Mouse (Mus musculus) neural tube, embryonic 13.5 days (tissue): ENCODE data around the gene Pxylp1. TPM values are rescaled to one million over a fixed set of nuclear protein-coding genes. Genes with fewer than 3 reads are reported as not detected.
"Not testable (repeated sequence)": the region's sequence is repeated elsewhere in the genome, so short reads cannot be mapped to it uniquely, and the experiment has no call there.

ENCODE experiments used
- ATAC-seq: fragments of 200-750 bp; cut with Nextera tagmentation; 2 replicates; pipeline ENCODE4 v1.8.0; 2017; ENCODE audit warnings: low read depth, mild to moderate bottlenecking, moderate TSS enrichment, moderate library complexity
- H3K27ac ChIP-seq: fragments of 300-500 bp; sonication (generic); replicated peaks from 2 replicates; pipeline ENCODE4 v1.5.1; 2015; ENCODE audit warnings: moderate library complexity, mild to moderate bottlenecking, inconsistent platforms
- H3K27me3 ChIP-seq: fragments of 300-500 bp; sonication (generic); 2 replicates; pipeline ENCODE4 v1.6.1; 2015; ENCODE audit warnings: mild to moderate bottlenecking, inconsistent platforms
- H3K36me3 ChIP-seq: fragments of 300-500 bp; sonication (generic); 2 replicates; pipeline ENCODE4 v1.6.1; 2015; ENCODE audit warnings: mild to moderate bottlenecking, inconsistent platforms
- H3K4me1 ChIP-seq: fragments of 300-500 bp; sonication (generic); replicated peaks from 2 replicates; pipeline ENCODE4 v1.6.1; 2015; ENCODE audit warnings: inconsistent platforms
- H3K4me2 ChIP-seq: fragments of 300-500 bp; sonication (generic); 2 replicates; pipeline ENCODE4 v1.6.1; 2015; ENCODE audit warnings: inconsistent platforms, mild to moderate bottlenecking, moderate library complexity
- H3K4me3 ChIP-seq: fragments of 300-500 bp; sonication (generic); 2 replicates; pipeline ENCODE4 v1.5.1; 2015; ENCODE audit warnings: mild to moderate bottlenecking, inconsistent platforms
- H3K9ac ChIP-seq: fragments of 300-500 bp; sonication (generic); 2 replicates; pipeline ENCODE4 v1.6.1; 2015; ENCODE audit warnings: moderate library complexity, mild to moderate bottlenecking, inconsistent platforms
- H3K9me3 ChIP-seq: fragments of 300-500 bp; sonication (generic); 2 replicates; pipeline ENCODE4 v1.6.1; 2016; ENCODE audit warnings: inconsistent platforms
- WGBS: fragments of 180-500 bp; shearing (Covaris S2); methylation state at CpG from one replicate; pipeline ENCODE4 v1.1.7; 2015; 5-methylcytosine and 5-hydroxymethylcytosine counted together
- polyA plus RNA-seq: library from polyadenylated mRNA; unstranded; fragments of >200 nt; fragmentation: Nextera tagmentation; extraction: Ambion mirVana; gene quantifications from 2 replicates; pipeline ENCODE4 v1.2.1, GENCODE M21; 2015

Pxylp1 gene
- 31.5 and 33.4 TPM in 2 replicates for polyA plus RNA-seq

DNA sequence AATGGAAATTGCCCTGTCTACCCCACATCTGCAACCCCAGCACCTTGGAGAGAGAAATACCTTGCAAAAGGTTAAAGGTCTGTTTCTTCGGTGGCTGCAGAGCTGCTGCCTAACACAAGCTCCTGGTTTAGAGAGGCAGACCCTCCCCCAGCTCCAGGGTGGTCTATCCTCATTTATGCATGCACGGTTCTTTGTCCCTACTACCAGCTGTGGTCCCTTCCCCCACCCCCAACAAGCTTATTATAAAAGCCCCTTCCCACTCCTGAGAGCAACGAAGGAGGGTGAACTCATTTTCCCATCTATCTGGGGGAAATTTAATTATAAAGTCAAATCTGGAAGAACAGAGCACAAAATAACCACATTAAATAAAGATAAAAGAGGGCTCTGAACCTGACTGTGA, at the start of gene Pxylp1:
Pxylp1 (minus strand) TSS at position 124 of the 400 bp plus-strand sequence.
- 0 out of 2 replicates have a peak within 1 kb of the TSS, but pooled peaks have one; percentile 12 for H3K9ac ChIP-seq

GRCm38 (mm10) chr9:96938887-96939286, 46.4 kb upstream of the Pxylp1 start:
- peaks cover 22% of the 10 kb centered on the region for H3K4me1 ChIP-seq
- no peak overlapping the region for H3K4me3 ChIP-seq
- peaks cover 28% of the 10 kb centered on the region for H3K36me3 ChIP-seq
- peak; percentile 87 for ATAC-seq
- 0 out of 2 replicates have a peak overlapping the region, but pooled peaks have one; percentile 8 for H3K9ac ChIP-seq
- no peak overlapping the region for H3K4me2 ChIP-seq
- no peaks in the 10 kb centered on the region for H3K9me3 ChIP-seq
- whole genome bisulfite sequencing: 38% methylated on average over 5 of the region's 5 CpGs
- H3K27me3 ChIP-seq: no peaks in the 10 kb centered on the region
- H3K27ac ChIP-seq: peak overlapping the region; percentile 89

More for the DNA sequence above, at the start of gene Pxylp1:
- no peaks in the 10 kb centered on the region for H3K9me3 ChIP-seq
- H3K4me1 ChIP-seq: peaks cover 52% of the 10 kb centered on the region
- H3K4me2 ChIP-seq: peak within 1 kb of the TSS; percentile 11; the same call in 1 of the 2 replicates
- peak within 1 kb of the TSS; percentile 74 for H3K27ac ChIP-seq
- H3K4me3 ChIP-seq: no peak within 1 kb of the TSS
- no peaks in the 10 kb centered on the region for H3K27me3 ChIP-seq
- WGBS: 4% methylated on average over 3 of the region's 3 CpGs
- no peak for ATAC-seq
- H3K36me3 ChIP-seq: no peaks in the 10 kb centered on the region

DNA sequence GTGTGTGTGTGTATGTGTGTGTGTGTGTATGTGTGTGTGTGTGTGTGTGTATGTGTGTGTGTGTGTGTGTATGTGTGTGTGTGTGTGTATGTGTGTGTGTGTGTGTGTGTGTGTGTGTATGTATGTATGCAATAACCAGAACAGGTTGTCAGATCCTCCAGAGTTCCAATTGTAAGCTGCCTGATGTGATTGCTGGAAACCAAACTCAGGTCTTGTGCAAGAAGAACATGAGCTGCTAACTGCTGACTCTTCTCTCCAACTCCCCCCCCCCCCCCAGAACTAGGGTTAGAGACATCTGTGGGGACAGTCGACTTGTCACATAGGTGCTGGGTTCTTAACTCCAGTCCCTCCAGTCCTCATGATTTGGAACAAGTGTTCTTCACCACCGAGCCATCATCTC, 44.0 kb upstream of the Pxylp1 start:
- not testable (repeated sequence) for H3K4me3 ChIP-seq, H3K9ac ChIP-seq, H3K27me3 ChIP-seq, H3K27ac ChIP-seq, H3K9me3 ChIP-seq, H3K36me3 ChIP-seq, ATAC-seq, H3K4me2 ChIP-seq
- H3K4me1 ChIP-seq: peaks cover 22% of the 10 kb centered on the region
- WGBS: 96% methylated on average over 2 of the region's 2 CpGs

GRCm38 (mm10) chr9:96935556-96936300, 43.3 kb upstream of the Pxylp1 start:
- 65% methylated on average over 15 of the region's 15 CpGs for WGBS
- no peak overlapping the region for H3K4me3 ChIP-seq
- H3K9me3 ChIP-seq: 0 out of 2 replicates have a peak, but pooled peaks cover 7% of the 10 kb centered on the region
- no peaks in the 10 kb centered on the region for H3K27me3 ChIP-seq
- ATAC-seq: no peak
- peaks cover 22% of the 10 kb centered on the region for H3K4me1 ChIP-seq
- H3K9ac ChIP-seq: no peak overlapping the region
- H3K36me3 ChIP-seq: peaks cover 1% of the 10 kb centered on the region; the same call in 1 of the 2 replicates
- no peak overlapping the region for H3K4me2 ChIP-seq
- no peak overlapping the region for H3K27ac ChIP-seq

DNA sequence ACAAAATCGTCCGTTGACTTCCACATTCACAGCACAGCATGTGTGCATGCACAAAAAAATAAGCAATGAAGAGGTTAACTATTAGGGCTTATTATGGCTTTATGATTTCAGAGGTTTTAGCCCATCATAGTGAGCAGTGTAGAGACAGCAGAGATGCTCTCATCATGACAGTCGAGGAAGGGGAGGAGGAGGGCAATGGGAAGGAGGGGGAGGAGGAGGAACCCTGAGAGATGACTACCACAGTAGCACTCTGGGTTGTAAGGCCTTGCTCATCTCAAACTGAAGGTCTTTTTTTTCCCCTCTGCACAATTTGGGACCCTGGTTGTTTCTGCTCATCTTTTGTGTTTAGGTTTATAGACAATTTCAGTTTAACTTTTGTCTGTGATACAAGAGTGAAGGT, 42.3 kb upstream of the Pxylp1 start:
- peaks cover 22% of the 10 kb centered on the region for H3K4me1 ChIP-seq
- no peaks in the 10 kb centered on the region for H3K36me3 ChIP-seq
- 0 out of 2 replicates have a peak, but pooled peaks cover 7% of the 10 kb centered on the region for H3K9me3 ChIP-seq
- no peak for ATAC-seq
- H3K27ac ChIP-seq: no peak overlapping the region
- no peak overlapping the region for H3K4me3 ChIP-seq
- no peak overlapping the region for H3K4me2 ChIP-seq
- 76% methylated on average over 3 of the region's 3 CpGs for WGBS
- H3K27me3 ChIP-seq: no peaks in the 10 kb centered on the region
- H3K9ac ChIP-seq: no peak overlapping the region

DNA sequence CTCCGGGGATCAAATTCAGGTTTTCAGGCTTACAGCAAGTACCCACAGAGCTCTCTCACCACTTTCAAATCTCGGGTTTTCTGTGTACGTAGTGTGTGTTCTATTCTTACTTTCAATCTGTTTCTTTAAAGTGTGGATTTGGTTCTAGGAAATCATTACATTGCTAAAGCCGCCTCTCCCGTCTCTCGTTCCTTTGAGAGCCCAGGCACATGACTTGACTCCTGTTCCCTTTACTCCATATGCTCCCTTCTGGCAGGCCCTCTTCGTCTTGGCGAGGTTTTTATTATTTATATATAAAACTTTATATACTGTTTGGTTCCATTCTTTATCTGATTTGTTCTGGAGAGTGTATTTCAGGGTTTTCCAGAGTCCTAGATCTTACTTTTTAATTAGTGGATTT, 40.3 kb upstream of the Pxylp1 start:
- H3K27me3 ChIP-seq: no peaks in the 10 kb centered on the region
- WGBS: 93% methylated on average over 8 of the region's 8 CpGs
- H3K36me3 ChIP-seq: no peaks in the 10 kb centered on the region
- no peak for ATAC-seq
- peaks cover 4% of the 10 kb centered on the region for H3K4me1 ChIP-seq
- no peak overlapping the region for H3K4me2 ChIP-seq
- H3K27ac ChIP-seq: no peak overlapping the region
- 0 out of 2 replicates have a peak, but pooled peaks cover 7% of the 10 kb centered on the region for H3K9me3 ChIP-seq
- no peak overlapping the region for H3K4me3 ChIP-seq
- H3K9ac ChIP-seq: no peak overlapping the region

GRCm38 (mm10) chr9:96923577-96924316, 31.3 kb upstream of the Pxylp1 start:
- Histone ChIP-seq H3K4me3 (no peak overlapping the region), H3K27me3 (no peaks in the 10 kb centered on the region), H3K9me3 (no peaks in the 10 kb centered on the region), H3K4me1 (peaks cover 9% of the 10 kb centered on the region; the same call in 1 of the 2 replicates), H3K27ac (no peak overlapping the region), H3K9ac (no peak overlapping the region), H3K36me3 (no peaks in the 10 kb centered on the region), H3K4me2 (no peak overlapping the region)
- 75% methylated on average over 17 of the region's 17 CpGs for WGBS
- ATAC-seq: no peak

- Histone ChIP-seq H3K36me3 (no peaks in the 10 kb centered on the region), H3K9me3 (no peaks in the 10 kb centered on the region), H3K27ac (peak overlapping the region; percentile 30), H3K27me3 (no peaks in the 10 kb centered on the region), H3K9ac (no peak overlapping the region), H3K4me3 (no peak overlapping the region), H3K4me2 (no peak overlapping the region), H3K4me1 (peaks cover 9% of the 10 kb centered on the region; the same call in 1 of the 2 replicates)
- 76% methylated on average over 6 of the region's 6 CpGs for WGBS
- 0 out of 2 replicates have a peak, but pooled peaks have one; percentile 3 for ATAC-seq
These were observed 30.6 kb upstream of the Pxylp1 start for GRCm38 (mm10) chr9:96923119-96923518.

GRCm38 (mm10) chr9:96916620-96917538, 24.4 kb upstream of the Pxylp1 start:
- no peaks in the 10 kb centered on the region for H3K36me3 ChIP-seq
- WGBS: 36% methylated on average over 27 of the region's 27 CpGs
- H3K4me2 ChIP-seq: no peak overlapping the region
- H3K27ac ChIP-seq: no peak overlapping the region
- 0 out of 2 replicates have a peak, but pooled peaks cover 5% of the 10 kb centered on the region for H3K4me1 ChIP-seq
- H3K27me3 ChIP-seq: no peaks in the 10 kb centered on the region
- H3K4me3 ChIP-seq: no peak overlapping the region
- peak; percentile 91 for ATAC-seq
- no peaks in the 10 kb centered on the region for H3K9me3 ChIP-seq
- H3K9ac ChIP-seq: no peak overlapping the region

GRCm38 (mm10) chr9:96916076-96916475, 23.6 kb upstream of the Pxylp1 start:
- H3K4me2 ChIP-seq: no peak overlapping the region
- no peak overlapping the region for H3K4me3 ChIP-seq
- H3K27me3 ChIP-seq: no peaks in the 10 kb centered on the region
- no peak overlapping the region for H3K27ac ChIP-seq
- no peaks in the 10 kb centered on the region for H3K9me3 ChIP-seq
- H3K9ac ChIP-seq: no peak overlapping the region
- H3K4me1 ChIP-seq: 0 out of 2 replicates have a peak, but pooled peaks cover 5% of the 10 kb centered on the region
- H3K36me3 ChIP-seq: no peaks in the 10 kb centered on the region
- ATAC-seq: peak; percentile 42; the same call in 1 of the 2 replicates
- WGBS: 58% methylated on average over 7 of the region's 7 CpGs

- 78% methylated on average over 6 of the region's 6 CpGs for whole genome bisulfite sequencing
- no peak overlapping the region for H3K4me2 ChIP-seq
- 0 out of 2 replicates have a peak, but pooled peaks cover 8% of the 10 kb centered on the region for H3K4me1 ChIP-seq
- no peaks in the 10 kb centered on the region for H3K36me3 ChIP-seq
- no peak overlapping the region for H3K9ac ChIP-seq
- no peaks in the 10 kb centered on the region for H3K9me3 ChIP-seq
- no peaks in the 10 kb centered on the region for H3K27me3 ChIP-seq
- no peak overlapping the region for H3K4me3 ChIP-seq
- H3K27ac ChIP-seq: no peak overlapping the region
- no peak for ATAC-seq
These were observed 22.4 kb upstream of the Pxylp1 start for GRCm38 (mm10) chr9:96914851-96915250.
